Mouse (Mus musculus) CH12.LX (cell line): ENCODE results near the gene Ezr. TPM values are rescaled to one million over a fixed set of nuclear protein-coding genes. Genes with fewer than 3 reads are reported as not detected.

ENCODE experiments used
- DNase-seq: peaks from one replicate; pipeline ENCODE4 v3.0.0-alpha.2; 2013; ENCODE audit errors: extremely low read depth
- H3K27ac ChIP-seq: 2 replicates; pipeline ENCODE4 v1.5.1; 2012; ENCODE audit warnings: low read depth, mild to moderate bottlenecking, control low read depth, moderate library complexity; ENCODE audit not compliant: insufficient read depth
- H3K27me3 ChIP-seq: replicated peaks from 2 replicates; pipeline ENCODE3; 2012; ENCODE audit warnings: inconsistent platforms
- H3K36me3 ChIP-seq, 2 experiments: replicated peaks in 1 of 2; 2 replicates each; pipeline versions ENCODE3 to v1.6.1; 2012; ENCODE audit warnings: inconsistent platforms in 1 of 2, low read length in 1 of 2, mild to moderate bottlenecking in 1 of 2, mixed read lengths in 1 of 2, moderate library complexity in 1 of 2; ENCODE audit not compliant: control insufficient read depth in 1 of 2, insufficient read depth in 1 of 2
- H3K4me1 ChIP-seq, 2 experiments: 2 replicates each; pipeline ENCODE4 v1.6.1; 2012; ENCODE audit warnings: inconsistent platforms in 1 of 2, moderate library complexity in 1 of 2; ENCODE audit not compliant: insufficient read depth in 2 of 2, control insufficient read depth in 1 of 2
- H3K4me2 ChIP-seq: 2 replicates; pipeline ENCODE4 v1.6.1; 2012; ENCODE audit warnings: low read depth, mild to moderate bottlenecking, control low read depth; ENCODE audit not compliant: poor library complexity, insufficient read depth, severe bottlenecking
- H3K4me3 ChIP-seq, 3 experiments: fragments of 150-350 bp in 1 of 3; sonication (generic) in 1 of 3; replicated peaks in 1 of 3; 2 replicates each; pipeline versions ENCODE3 to v1.5.1; 2011 to 2012; ENCODE audit warnings: low read depth in 2 of 3, low read length in 2 of 3, mild to moderate bottlenecking in 2 of 3, moderate library complexity in 2 of 3, control low read depth in 1 of 3, improper control_type of control experiment in 1 of 3, inconsistent platforms in 1 of 3, mixed read lengths in 1 of 3; ENCODE audit not compliant: poor library complexity in 1 of 3
- H3K79me2 ChIP-seq: replicated peaks from 2 replicates; pipeline ENCODE4 v1.6.1; 2012; ENCODE audit warnings: mild to moderate bottlenecking, moderate library complexity; ENCODE audit not compliant: control insufficient read depth, poor library complexity, insufficient read depth, severe bottlenecking; ENCODE audit errors: extremely low read depth
- H3K9ac ChIP-seq: 2 replicates; pipeline ENCODE4 v1.6.1; 2012; ENCODE audit warnings: low read depth, mild to moderate bottlenecking, control low read depth, moderate library complexity; ENCODE audit not compliant: insufficient read depth
- H3K9me3 ChIP-seq: replicated peaks from 2 replicates; pipeline ENCODE3; 2012; ENCODE audit warnings: low read length, inconsistent platforms, mixed read lengths
- BHLHE40 ChIP-seq: IDR thresholded peaks from 2 replicates; pipeline ENCODE4 v1.6.1; 2011; ENCODE audit warnings: mild to moderate bottlenecking, low read depth, low read length, improper control_type of control experiment
- CHD1 ChIP-seq: IDR thresholded peaks from 2 replicates; pipeline ENCODE4 v1.6.1; 2012; ENCODE audit warnings: low read depth, low read length, improper control_type of control experiment, inconsistent platforms
- E2F4 ChIP-seq: IDR thresholded peaks from 2 replicates; pipeline ENCODE4 v1.6.1; 2011; ENCODE audit warnings: low read depth, low read length, improper control_type of control experiment; ENCODE audit not compliant: insufficient replicate concordance
- ELF1 ChIP-seq: IDR thresholded peaks from 2 replicates; pipeline ENCODE4 v1.6.1; 2014; ENCODE audit warnings: low read depth, mild to moderate bottlenecking, inconsistent platforms, low read length, improper control_type of control experiment
- EP300 ChIP-seq: IDR thresholded peaks from 2 replicates; pipeline ENCODE4 v1.6.1; 2011; ENCODE audit warnings: low read length, improper control_type of control experiment
- GABPA ChIP-seq: IDR thresholded peaks from 2 replicates; pipeline ENCODE4 v1.6.1; 2012; ENCODE audit warnings: low read depth, low read length, improper control_type of control experiment, inconsistent platforms; ENCODE audit not compliant: insufficient replicate concordance
- IRF4 ChIP-seq: IDR thresholded peaks from 2 replicates; pipeline ENCODE4 v1.6.1; 2014; ENCODE audit warnings: low read depth, mild to moderate bottlenecking, inconsistent platforms, low read length, improper control_type of control experiment
- JUN ChIP-seq: IDR thresholded peaks from 2 replicates; pipeline ENCODE4 v1.6.1; 2011; ENCODE audit warnings: low read depth, mild to moderate bottlenecking, low read length, improper control_type of control experiment, moderate library complexity; ENCODE audit not compliant: insufficient read depth
- JUND ChIP-seq: conservative IDR thresholded peaks from 2 replicates; pipeline ENCODE4 v1.6.1; 2011; ENCODE audit warnings: low read depth, low read length, improper control_type of control experiment
- MAFK ChIP-seq: IDR thresholded peaks from 2 replicates; pipeline ENCODE4 v1.6.1; 2011; ENCODE audit warnings: low read length, improper control_type of control experiment; ENCODE audit not compliant: insufficient replicate concordance
- MAX ChIP-seq: IDR thresholded peaks from 2 replicates; pipeline ENCODE4 v1.6.1; 2011; ENCODE audit warnings: low read length, improper control_type of control experiment
- MAZ ChIP-seq: IDR thresholded peaks from 2 replicates; pipeline ENCODE4 v1.6.1; 2012; ENCODE audit warnings: low read depth, mild to moderate bottlenecking, inconsistent platforms, low read length, improper control_type of control experiment, moderate library complexity
- MEF2A ChIP-seq: IDR thresholded peaks from 2 replicates; pipeline ENCODE4 v1.6.1; 2014; ENCODE audit warnings: low read depth, mild to moderate bottlenecking, inconsistent platforms, low read length, improper control_type of control experiment, borderline replicate concordance
- MXI1 ChIP-seq: IDR thresholded peaks from 2 replicates; pipeline ENCODE4 v1.6.1; 2011; ENCODE audit warnings: mild to moderate bottlenecking, low read depth, low read length, improper control_type of control experiment
- NELFE ChIP-seq: IDR thresholded peaks from 2 replicates; pipeline ENCODE4 v1.6.1; 2011; ENCODE audit warnings: low read depth, low read length, improper control_type of control experiment
- NRF1 ChIP-seq: IDR thresholded peaks from 2 replicates; pipeline ENCODE4 v1.6.1; 2014; ENCODE audit warnings: low read depth, mild to moderate bottlenecking, inconsistent platforms, low read length, improper control_type of control experiment, moderate library complexity
- POLR2A ChIP-seq: IDR thresholded peaks from 2 replicates; pipeline ENCODE4 v1.6.1; 2011; ENCODE audit warnings: low read depth, mild to moderate bottlenecking, improper control_type of control experiment, low read length
- RCOR1 ChIP-seq: conservative IDR thresholded peaks from 2 replicates; pipeline ENCODE4 v1.6.1; 2012; ENCODE audit warnings: low read depth, mild to moderate bottlenecking, inconsistent platforms, low read length, improper control_type of control experiment
- SIN3A ChIP-seq: IDR thresholded peaks from 2 replicates; pipeline ENCODE4 v1.6.1; 2012; ENCODE audit warnings: low read length, improper control_type of control experiment, inconsistent platforms
- SMC3 ChIP-seq: IDR thresholded peaks from 2 replicates; pipeline ENCODE4 v1.6.1; 2011; ENCODE audit warnings: low read depth, low read length, improper control_type of control experiment
- TBP ChIP-seq: conservative IDR thresholded peaks from 2 replicates; pipeline ENCODE4 v1.6.1; 2011; ENCODE audit warnings: low read depth, low read length, improper control_type of control experiment
- TCF12 ChIP-seq: IDR thresholded peaks from 2 replicates; pipeline ENCODE4 v1.6.1; 2014; ENCODE audit warnings: low read depth, mild to moderate bottlenecking, inconsistent platforms, low read length, improper control_type of control experiment
- UBTF ChIP-seq: IDR thresholded peaks from 2 replicates; pipeline ENCODE4 v1.6.1; 2012; ENCODE audit warnings: low read depth, mild to moderate bottlenecking, inconsistent platforms, low read length, improper control_type of control experiment, moderate library complexity
- ZKSCAN1 ChIP-seq: IDR thresholded peaks from 2 replicates; pipeline ENCODE4 v1.6.1; 2012; ENCODE audit warnings: low read depth, inconsistent platforms, low read length, improper control_type of control experiment, borderline replicate concordance
- ZMIZ1 ChIP-seq: IDR thresholded peaks from 2 replicates; pipeline ENCODE4 v1.6.1; 2012; ENCODE audit warnings: low read depth, mild to moderate bottlenecking, inconsistent platforms, low read length, improper control_type of control experiment
- dilution Hi-C: fragments of 300-500 bp; cut with MboI; formaldehyde crosslinking; loops from 2 replicates; pipeline ENCODE4 v1.14.3; 2020; ENCODE audit warnings: low sequenced_read_pairs; ENCODE audit not compliant: extremely low pct_unique_long_range_greater_than_20kb, extremely low pct_ligation_motif_present
- in situ Hi-C: fragments of 300-500 bp; cut with MboI; formaldehyde crosslinking; loops from 3 replicates; pipeline ENCODE4 v1.14.3; 2019; ENCODE audit warnings: low sequenced_read_pairs, low pct_ligation_motif_present, low pct_unique_long_range_greater_than_20kb, mixed read lengths
- polyA plus RNA-seq: library from polyadenylated mRNA; unstranded; fragments of >175 nt; gene quantifications from 2 replicates; pipeline ENCODE4 v1.2.1, GENCODE M21; 2012; ENCODE audit warnings: low read depth; ENCODE audit not compliant: insufficient read length
- total RNA-seq, 2 experiments: library from RNA; depleted of rRNA; stranded (reverse); fragments of 300-350 nt in 1 of 2; fragments of >200 nt in 1 of 2; gene quantifications; 2 replicates each; pipeline ENCODE4 v1.2.3; 2012 to 2014

The Ezr gene
- total and polyA plus RNA-seq, 3 experiments = 107 to 207 (median 123) TPM

DNA sequence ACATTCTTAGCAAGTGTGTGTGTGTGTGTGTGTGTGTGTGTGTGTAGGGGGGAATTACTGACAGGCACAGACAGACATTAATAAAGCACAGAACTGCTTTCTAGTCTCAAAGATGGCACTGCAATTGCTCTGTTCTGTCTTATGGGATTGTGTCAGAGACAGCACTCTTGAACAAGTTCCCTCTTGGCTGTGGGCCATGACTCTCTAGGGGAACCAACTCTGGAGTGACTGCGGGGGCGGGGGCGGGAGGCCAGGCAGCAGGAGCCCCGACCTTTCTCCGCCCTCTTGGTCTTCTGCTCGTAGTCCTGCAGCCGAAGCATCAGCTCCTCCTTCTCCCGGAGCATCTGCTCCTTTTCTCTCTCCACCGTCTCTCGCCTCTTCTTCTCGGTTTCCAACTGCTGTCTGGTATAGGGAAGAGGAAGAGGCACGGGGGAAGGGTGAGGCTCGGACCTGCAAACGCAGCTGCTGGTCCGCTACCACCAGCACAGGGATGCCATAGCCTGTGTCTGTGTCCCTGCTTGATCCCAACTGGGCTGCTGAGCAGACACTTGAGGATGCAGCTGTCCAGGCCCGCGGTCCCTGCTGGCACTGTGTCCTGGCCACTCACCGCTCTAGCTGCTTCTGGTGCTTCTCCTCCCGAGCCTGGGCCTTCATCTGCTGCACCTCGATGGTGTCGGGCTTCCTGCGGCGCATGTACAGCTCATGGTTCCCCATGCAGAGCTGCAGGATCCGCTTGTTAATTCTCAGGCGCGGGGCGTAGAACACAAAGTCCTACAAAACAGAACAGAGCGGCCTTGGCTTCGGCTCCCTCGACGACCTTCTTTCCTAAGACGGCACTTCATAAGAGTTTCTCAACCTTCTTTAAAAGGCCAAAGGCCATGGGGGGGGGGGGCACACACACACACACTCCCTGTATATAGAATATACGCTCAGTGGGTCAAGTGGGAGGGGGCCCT, 40.2 kb downstream of the Ezr start:
- Histone ChIP-seq H3K4me2 (no peak overlapping the region), H3K4me1 (peaks cover 0 to 20% of the 10 kb centered on the region in 2 experiments; a peak in 3 of 4 replicates), H3K4me3 (no peak overlapping the region), H3K9me3 (no peaks in the 10 kb centered on the region), H3K27me3 (no peaks in the 10 kb centered on the region), H3K36me3 (peaks cover 87 to 99% of the 10 kb centered on the region in 2 experiments), H3K27ac (no peak overlapping the region), H3K79me2 (no peaks in the 10 kb centered on the region), H3K9ac (no peak overlapping the region)
- DNase-seq = no peak
- dilution Hi-C loops (no loop called here), in situ Hi-C loops (no loop called here)
- TF ChIP-seq EP300 (no peak), TBP (no peak), GABPA (no peak), ELF1 (no peak), JUN (no peak), SIN3A (no peak), NELFE (no peak), UBTF (no peak), POLR2A (no peak), ZKSCAN1 (no peak), E2F4 (no peak), NRF1 (no peak), MAZ (no peak), MAFK (no peak), TCF12 (no peak), CHD1 (no peak), BHLHE40 (no peak)

DNA sequence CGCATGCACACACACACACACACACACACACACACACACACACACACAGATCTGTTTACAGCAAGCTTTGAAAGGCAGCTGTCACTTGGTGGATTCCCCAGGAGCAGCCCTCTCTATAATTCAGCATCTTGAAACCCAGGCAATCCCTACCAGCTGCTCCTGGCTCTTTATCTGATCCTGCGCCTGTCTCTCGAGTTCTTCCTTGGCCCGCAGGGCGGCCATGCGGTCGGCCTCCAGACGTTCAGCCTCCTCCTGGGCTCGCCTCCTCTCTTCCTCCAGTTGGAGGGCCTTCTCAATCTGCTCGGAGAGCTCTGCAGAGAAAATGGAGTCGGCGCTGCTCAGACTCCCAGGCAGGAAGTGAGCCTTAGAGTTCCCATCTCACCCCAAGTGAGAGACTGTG, 41.3 kb downstream of the Ezr start:
- Histone ChIP-seq H3K27ac (no peak overlapping the region), H3K4me1 (peaks cover 0 to 16% of the 10 kb centered on the region in 2 experiments; a peak in 3 of 4 replicates)

More for the DNA sequence above, 41.3 kb downstream of the Ezr start:
- peaks cover 88 to 99% of the 10 kb centered on the region in 2 experiments for H3K36me3 ChIP-seq
- H3K79me2 ChIP-seq = no peaks in the 10 kb centered on the region
- no peak for DNase-seq
- TF ChIP-seq NRF1 (no peak), ZMIZ1 (no peak), IRF4 (no peak), JUN (no peak), JUND (no peak), POLR2A (no peak), NELFE (no peak), MXI1 (no peak), RCOR1 (no peak), TCF12 (no peak), MAZ (no peak), CHD1 (no peak), MAFK (no peak), GABPA (no peak), ZKSCAN1 (no peak), MAX (no peak), MEF2A (no peak), SMC3 (no peak)
- in situ Hi-C loops = no loop called here
- H3K27me3 ChIP-seq = no peaks in the 10 kb centered on the region
- H3K9me3 ChIP-seq = no peaks in the 10 kb centered on the region
- no peak overlapping the region for H3K9ac ChIP-seq
- no peak overlapping the region for H3K4me2 ChIP-seq
- dilution Hi-C loops = no loop called here
- no peak overlapping the region for H3K4me3 ChIP-seq
